Mouse (Mus musculus) heart, postnatal 0 days (tissue): Measurements from ENCODE around the gene Klk1b1.

Source experiments
- CTCF ChIP-seq: IDR thresholded peaks from 2 replicates; pipeline ENCODE4 v1.5.1; 2016; ENCODE audit warnings: antibody characterized with exemption, control low read depth, low read depth
- EP300 ChIP-seq: IDR thresholded peaks from 2 replicates; pipeline ENCODE4 v1.6.1; 2016; ENCODE audit warnings: antibody characterized with exemption, low read depth

DNA sequence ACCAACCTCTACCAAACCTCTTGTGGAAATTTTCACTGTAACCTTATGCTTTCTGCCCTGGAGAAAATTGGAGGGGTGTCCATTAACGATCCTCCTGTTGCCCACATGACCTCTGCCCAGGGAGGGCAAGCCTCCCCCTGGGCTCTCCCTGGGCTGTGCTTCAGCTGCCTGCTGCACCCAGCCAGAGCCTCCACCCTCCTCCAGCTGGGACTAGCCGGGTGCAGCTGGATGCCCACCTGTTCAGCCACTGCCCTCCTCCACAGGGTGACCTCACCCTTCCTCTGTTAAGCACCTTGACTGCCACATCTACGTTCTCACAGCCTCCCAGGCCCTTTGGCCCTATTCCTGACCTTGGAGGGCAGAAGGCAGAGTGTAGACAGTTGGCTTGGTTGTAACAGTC lies 31.8 kb upstream of the Klk1b1 start:
- TF ChIP-seq CTCF (no peak), EP300 (no peak)
